Mouse (Mus musculus) myocyte (in vitro differentiated cells): ENCODE results near the gene Asxl1. TPM values are rescaled to one million over a fixed set of nuclear protein-coding genes. Genes with fewer than 3 reads are reported as not detected.

Experiments used
- H3K27me3 ChIP-seq: one replicate; pipeline ENCODE4 v1.6.1; 2011; ENCODE audit not compliant: control insufficient read depth, insufficient read depth, insufficient read length
- H3K36me3 ChIP-seq: one replicate; pipeline ENCODE4 v1.6.1; 2011; ENCODE audit not compliant: control insufficient read depth, insufficient read depth
- H3K4me2 ChIP-seq: one replicate; pipeline ENCODE4 v1.6.1; 2011; ENCODE audit warnings: low read depth, control low read depth
- H3K4me3 ChIP-seq: one replicate; pipeline ENCODE4 v1.5.1; 2011; ENCODE audit warnings: mild to moderate bottlenecking, control low read depth, moderate library complexity
- H3K79me2 ChIP-seq: one replicate; pipeline ENCODE4 v1.6.1; 2011; ENCODE audit not compliant: control insufficient read depth, insufficient read depth
- H3ac ChIP-seq: one replicate; pipeline ENCODE4 v1.6.1; 2011; ENCODE audit not compliant: control insufficient read depth, insufficient read length
- CEBPB ChIP-seq: IDR thresholded peaks from 2 replicates; pipeline ENCODE4 v1.6.1; 2011; ENCODE audit warnings: mild to moderate bottlenecking, moderate library complexity; ENCODE audit not compliant: poor library complexity, insufficient read depth, severe bottlenecking
- E2F4 ChIP-seq: IDR thresholded peaks from one replicate; pipeline ENCODE4 v1.6.1; 2011; ENCODE audit warnings: mild to moderate bottlenecking, control low read depth, moderate library complexity; ENCODE audit not compliant: insufficient read depth
- MAX ChIP-seq: IDR thresholded peaks from one replicate; pipeline ENCODE4 v1.6.1; 2011; ENCODE audit warnings: low read depth, mild to moderate bottlenecking, control low read depth
- MYOD1 ChIP-seq, 3 experiments: IDR thresholded peaks; one replicate each; pipeline ENCODE4 v1.6.1; 2011; ENCODE audit warnings: control low read depth in 2 of 3, low read depth in 2 of 3, mild to moderate bottlenecking in 2 of 3, moderate library complexity in 1 of 3; ENCODE audit not compliant: insufficient read length in 2 of 3, control insufficient read depth in 1 of 3
- MYOG ChIP-seq, 3 experiments: IDR thresholded peaks; one replicate each; pipeline ENCODE4 v1.6.1; 2011; ENCODE audit warnings: control low read depth in 2 of 3, low read depth in 2 of 3, mild to moderate bottlenecking in 2 of 3; ENCODE audit not compliant: insufficient read length in 2 of 3, control insufficient read depth in 1 of 3, insufficient read depth in 1 of 3
- POLR2A ChIP-seq: IDR thresholded peaks from one replicate; pipeline ENCODE4 v1.6.1; 2011; ENCODE audit warnings: low read depth, mild to moderate bottlenecking, control low read depth, moderate library complexity; ENCODE audit not compliant: insufficient read length
- POLR2AphosphoS2 ChIP-seq: IDR thresholded peaks from one replicate; pipeline ENCODE4 v1.6.1; 2011; ENCODE audit warnings: low read depth, control low read depth; ENCODE audit not compliant: insufficient read length
- REST ChIP-seq: IDR thresholded peaks from one replicate; pipeline ENCODE4 v1.6.1; 2011; ENCODE audit warnings: mild to moderate bottlenecking, control low read depth, moderate library complexity; ENCODE audit not compliant: insufficient read depth, insufficient read length
- SRF ChIP-seq: IDR thresholded peaks from one replicate; pipeline ENCODE4 v1.6.1; 2011; ENCODE audit warnings: low read depth; ENCODE audit not compliant: control insufficient read depth, insufficient read length
- TCF12 ChIP-seq: IDR thresholded peaks from one replicate; pipeline ENCODE4 v1.6.1; 2011; ENCODE audit warnings: mild to moderate bottlenecking, control low read depth; ENCODE audit not compliant: poor library complexity, insufficient read depth, severe bottlenecking
- TCF3 ChIP-seq: IDR thresholded peaks from one replicate; pipeline ENCODE4 v1.6.1; 2011; ENCODE audit warnings: low read depth, control low read depth; ENCODE audit not compliant: insufficient read length
- USF1 ChIP-seq: IDR thresholded peaks from one replicate; pipeline ENCODE4 v1.6.1; 2011; ENCODE audit warnings: low read depth, mild to moderate bottlenecking, control low read depth, moderate library complexity
- polyA plus RNA-seq: library from polyadenylated mRNA; unstranded; fragments of >200 nt; fragmentation: generic; extraction: Trizol; gene quantifications from one replicate; pipeline ENCODE4 v1.2.1, GENCODE M21; 2012; ENCODE audit warnings: missing spikeins

Asxl1 gene
- polyA plus RNA-seq, 1 experiment, result 15.4 TPM

DNA sequence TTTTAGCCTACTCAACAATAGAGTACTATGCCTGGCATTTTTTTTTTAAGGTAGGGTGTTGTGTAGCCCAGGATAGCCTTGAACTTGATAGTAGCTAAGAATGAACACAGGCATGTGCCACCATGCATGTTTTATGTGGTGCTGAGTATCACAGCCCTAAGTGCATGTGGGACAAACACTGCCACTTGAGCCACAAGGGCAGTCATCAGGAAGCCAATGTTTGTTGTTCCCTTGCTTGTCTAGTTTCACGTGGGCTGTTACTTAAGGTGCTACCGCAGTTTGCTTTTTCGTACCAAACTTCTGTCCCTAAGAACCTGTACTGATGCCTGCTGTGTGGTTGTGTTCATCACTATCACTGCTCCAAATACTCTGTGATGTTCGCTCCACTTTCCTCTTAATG is 27.2 kb upstream of the Asxl1 start:
- no peak overlapping the region for H3K4me2 ChIP-seq
- no peaks in the 10 kb centered on the region for H3K79me2 ChIP-seq
- no peaks in the 10 kb centered on the region for H3K27me3 ChIP-seq
- TF ChIP-seq MYOG (IDR thresholded peaks at IDR 0.05; ENCODE audit: control insufficient read depth in 1 of 3, insufficient read depth in 1 of 3, insufficient read length in 2 of 3, low read depth in 2 of 3), result no peak
- H3ac ChIP-seq, result no peak overlapping the region
- peaks cover 21% of the 10 kb centered on the region for H3K36me3 ChIP-seq
- no peak overlapping the region for H3K4me3 ChIP-seq

DNA sequence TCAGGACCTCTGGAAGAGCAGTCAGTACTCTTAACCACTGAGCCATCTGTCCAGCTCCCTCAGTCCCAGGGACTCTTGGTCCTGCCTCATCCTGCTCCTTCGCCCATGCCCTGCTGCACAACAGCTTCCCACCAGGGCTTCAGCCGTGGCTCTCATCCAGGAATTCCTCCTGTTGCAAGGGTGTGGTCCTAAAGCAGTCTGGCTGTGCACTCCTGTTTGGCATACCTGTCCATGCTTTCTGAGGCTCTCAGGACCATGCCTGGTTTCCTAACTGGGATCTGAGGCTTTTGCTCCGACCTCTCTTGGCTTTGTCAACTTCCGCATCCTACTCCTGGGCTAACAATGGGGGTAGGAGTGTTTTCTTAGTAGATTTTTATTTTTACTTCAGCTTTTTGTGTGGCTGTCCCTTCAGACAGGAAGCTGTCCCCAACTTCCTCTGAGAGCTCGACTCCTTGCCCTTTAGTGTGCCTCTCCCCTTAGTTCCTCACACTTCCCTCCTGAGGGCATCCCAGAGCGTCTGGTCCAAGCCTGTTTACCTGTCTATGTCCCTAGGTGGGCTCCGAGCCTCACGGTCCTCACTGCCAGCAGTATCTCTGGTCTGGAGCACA is 26.5 kb upstream of the Asxl1 start:
- peaks cover 27% of the 10 kb centered on the region for H3K36me3 ChIP-seq
- no peak overlapping the region for H3K4me2 ChIP-seq

DNA sequence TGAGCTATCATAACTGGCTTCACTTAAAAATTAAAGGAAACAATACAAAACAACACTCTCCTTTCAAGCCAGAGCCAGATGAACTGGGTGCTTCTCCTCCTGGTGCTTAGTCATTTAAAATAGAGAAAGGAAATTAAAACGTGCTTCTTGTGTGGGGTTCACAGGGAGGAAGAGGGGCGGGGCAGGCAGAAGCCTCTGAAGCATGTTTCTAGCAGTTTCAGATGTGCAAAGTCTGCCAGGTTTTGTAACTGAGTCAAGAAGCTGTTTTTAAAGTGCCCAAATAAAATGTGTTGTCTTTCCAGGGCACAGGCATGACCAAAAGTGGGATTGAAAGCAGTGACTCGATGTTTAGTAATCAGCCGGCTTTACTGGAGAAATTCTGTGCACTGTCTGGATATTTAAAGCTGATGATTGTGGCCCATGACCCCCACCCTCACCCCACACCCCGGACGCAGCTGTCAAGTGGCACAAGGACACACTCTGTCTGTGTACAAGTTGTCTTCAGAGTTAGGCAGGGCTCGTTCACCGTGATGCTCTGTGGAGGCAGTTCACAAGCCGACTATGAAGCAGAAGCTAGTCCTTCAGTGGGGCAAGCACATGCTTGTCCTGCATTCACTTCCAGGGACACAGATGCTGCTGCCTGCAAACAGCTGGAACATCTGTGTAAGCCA is 19.8 kb upstream of the Asxl1 start:
- Histone ChIP-seq H3K27me3 (no peaks in the 10 kb centered on the region), H3K36me3 (peaks cover 37% of the 10 kb centered on the region), H3K79me2 (no peaks in the 10 kb centered on the region), H3K4me2 (peak overlapping the region; percentile 21), H3ac (no peak overlapping the region), H3K4me3 (no peak overlapping the region)
- TF ChIP-seq TCF12 (peak; percentile 37), POLR2AphosphoS2 (no peak), MYOD1 (IDR thresholded peaks at IDR 0.05; ENCODE audit: control insufficient read depth in 1 of 3, insufficient read length in 2 of 3, low read depth in 2 of 3) (peak; percentile 18 to 90 (median 60)), USF1 (no peak), MYOG (IDR thresholded peaks at IDR 0.05; ENCODE audit: control insufficient read depth in 1 of 3, insufficient read depth in 1 of 3, insufficient read length in 2 of 3, low read depth in 2 of 3) (peak; percentile 57 to 88 (median 63)), E2F4 (no peak), CEBPB (no peak), POLR2A (no peak), MAX (no peak), TCF3 (no peak)

More for the DNA sequence above, 26.5 kb upstream of the Asxl1 start:
- Histone ChIP-seq H3K4me3 (no peak overlapping the region), H3ac (no peak overlapping the region), H3K79me2 (no peaks in the 10 kb centered on the region), H3K27me3 (no peaks in the 10 kb centered on the region)
- no peak for TF ChIP-seq MYOG (IDR thresholded peaks at IDR 0.05; ENCODE audit: control insufficient read depth in 1 of 3, insufficient read depth in 1 of 3, insufficient read length in 2 of 3, low read depth in 2 of 3)
- no peak for TF ChIP-seq USF1
- TF ChIP-seq POLR2A, result no peak
- no peak for TF ChIP-seq TCF3
- TF ChIP-seq MAX, result no peak
- TF ChIP-seq SRF, result no peak
- TF ChIP-seq REST, result no peak
- TF ChIP-seq E2F4, result no peak
- TF ChIP-seq POLR2AphosphoS2, result no peak
- no peak for TF ChIP-seq MYOD1 (IDR thresholded peaks at IDR 0.05; ENCODE audit: control insufficient read depth in 1 of 3, insufficient read length in 2 of 3, low read depth in 2 of 3)
- TF ChIP-seq CEBPB, result no peak
- no peak for TF ChIP-seq TCF12

DNA sequence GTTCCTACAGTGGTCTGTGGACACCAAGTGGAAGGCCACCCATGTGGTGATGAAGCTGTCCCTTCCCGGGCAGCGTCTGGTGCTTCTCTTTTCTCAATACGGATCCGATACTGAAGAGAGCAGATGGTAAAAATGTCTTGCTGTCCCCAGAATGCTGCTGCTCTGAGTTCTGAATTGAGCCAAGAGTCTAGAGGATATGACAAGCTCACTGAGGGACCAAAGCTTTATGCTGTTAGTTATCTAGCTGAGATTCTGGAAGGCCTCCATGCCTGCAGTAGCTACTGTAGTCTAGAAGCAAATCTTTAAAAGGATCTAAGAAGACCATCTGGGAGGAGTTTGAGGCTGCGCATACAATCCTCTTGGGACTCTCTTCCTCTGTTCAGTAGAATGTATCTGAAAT is 13.4 kb upstream of the Asxl1 start:
- TF ChIP-seq SRF, result no peak
- no peak for TF ChIP-seq REST
- no peak for TF ChIP-seq MYOG (IDR thresholded peaks at IDR 0.05; ENCODE audit: control insufficient read depth in 1 of 3, insufficient read depth in 1 of 3, insufficient read length in 2 of 3, low read depth in 2 of 3)
- no peak for TF ChIP-seq POLR2A
- TF ChIP-seq CEBPB, result no peak
- TF ChIP-seq POLR2AphosphoS2, result no peak
- no peak for TF ChIP-seq MAX
- TF ChIP-seq E2F4, result no peak
- no peak for TF ChIP-seq USF1
- TF ChIP-seq TCF12, result no peak
- no peak for TF ChIP-seq MYOD1 (IDR thresholded peaks at IDR 0.05; ENCODE audit: control insufficient read depth in 1 of 3, insufficient read length in 2 of 3, low read depth in 2 of 3)
- TF ChIP-seq TCF3, result no peak
- Histone ChIP-seq H3K27me3 (no peaks in the 10 kb centered on the region), H3K79me2 (no peaks in the 10 kb centered on the region), H3K36me3 (peaks cover 13% of the 10 kb centered on the region), H3ac (no peak overlapping the region), H3K4me3 (no peak overlapping the region), H3K4me2 (no peak overlapping the region)

DNA sequence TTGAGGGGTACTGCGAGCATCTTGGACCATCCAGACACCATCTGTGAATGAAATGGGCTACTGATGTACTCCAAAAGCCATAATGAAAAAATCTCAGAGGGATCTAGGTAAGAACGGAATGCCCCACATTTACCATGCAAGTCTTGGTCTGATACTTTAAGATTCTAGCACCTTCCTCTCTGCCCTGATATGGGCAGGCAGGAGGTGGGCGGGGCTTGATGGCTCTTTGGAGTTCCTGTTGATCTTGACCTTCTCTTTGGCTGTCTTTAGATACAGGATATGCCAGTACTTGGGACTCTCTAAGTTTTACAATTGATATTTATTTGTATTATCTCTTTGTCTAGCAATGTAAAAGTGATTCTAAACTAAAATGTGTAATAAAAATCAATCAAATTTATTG is 12.6 kb upstream of the Asxl1 start:
- Histone ChIP-seq H3K4me2 (no peak overlapping the region), H3K36me3 (peaks cover 13% of the 10 kb centered on the region), H3ac (no peak overlapping the region), H3K4me3 (no peak overlapping the region), H3K79me2 (no peaks in the 10 kb centered on the region), H3K27me3 (no peaks in the 10 kb centered on the region)
- TF ChIP-seq REST, result no peak
- TF ChIP-seq CEBPB, result no peak
- no peak for TF ChIP-seq MYOD1 (IDR thresholded peaks at IDR 0.05; ENCODE audit: control insufficient read depth in 1 of 3, insufficient read length in 2 of 3, low read depth in 2 of 3)
- no peak for TF ChIP-seq USF1
- TF ChIP-seq MYOG (IDR thresholded peaks at IDR 0.05; ENCODE audit: control insufficient read depth in 1 of 3, insufficient read depth in 1 of 3, insufficient read length in 2 of 3, low read depth in 2 of 3), result no peak
- TF ChIP-seq POLR2AphosphoS2, result no peak
- no peak for TF ChIP-seq POLR2A
- TF ChIP-seq TCF3, result no peak
- no peak for TF ChIP-seq TCF12
- TF ChIP-seq SRF, result no peak
- no peak for TF ChIP-seq E2F4
- no peak for TF ChIP-seq MAX
